Mouse (Mus musculus) kidney, embryonic 14.5 days (tissue): ENCODE data around the gene Rhpn2. TPM values are rescaled to one million over a fixed set of nuclear protein-coding genes. Genes with fewer than 3 reads are reported as not detected.

Source experiments
- ATAC-seq: fragments of 200-750 bp; cut with Nextera tagmentation; 2 replicates; pipeline ENCODE4 v1.8.0; 2017; ENCODE audit warnings: moderate number of reproducible peaks, mild to moderate bottlenecking, moderate TSS enrichment, moderate library complexity; ENCODE audit not compliant: low FRiP score, low TSS enrichment
- H3K27ac ChIP-seq: fragments of 300-500 bp; sonication (generic); 2 replicates; pipeline ENCODE4 v1.5.1; 2014; ENCODE audit warnings: low read depth, mild to moderate bottlenecking, low read length, moderate library complexity, mixed read lengths
- H3K27me3 ChIP-seq: fragments of 300-500 bp; sonication (generic); 2 replicates; pipeline ENCODE4 v1.6.1; 2014; ENCODE audit warnings: mild to moderate bottlenecking, low read length; ENCODE audit not compliant: control insufficient read depth, insufficient read depth
- H3K36me3 ChIP-seq: fragments of 300-500 bp; sonication (generic); 2 replicates; pipeline ENCODE4 v1.6.1; 2014; ENCODE audit warnings: low read length, mixed read lengths; ENCODE audit not compliant: control insufficient read depth, insufficient read depth
- H3K4me1 ChIP-seq: fragments of 300-500 bp; sonication (generic); 2 replicates; pipeline ENCODE4 v1.6.1; 2014; ENCODE audit warnings: low read length, mixed read lengths; ENCODE audit not compliant: control insufficient read depth, insufficient read depth
- H3K4me2 ChIP-seq: fragments of 300-500 bp; sonication (generic); replicated peaks from 2 replicates; pipeline ENCODE4 v1.6.1; 2014; ENCODE audit warnings: low read depth, mild to moderate bottlenecking, low read length
- H3K4me3 ChIP-seq: fragments of 300-500 bp; sonication (generic); 2 replicates; pipeline ENCODE4 v1.5.1; 2014; ENCODE audit warnings: mild to moderate bottlenecking, low read length
- H3K9ac ChIP-seq: fragments of 300-500 bp; sonication (generic); 2 replicates; pipeline ENCODE4 v1.6.1; 2014; ENCODE audit warnings: low read depth, mild to moderate bottlenecking, low read length, moderate library complexity
- H3K9me3 ChIP-seq: fragments of 300-500 bp; sonication (generic); 2 replicates; pipeline ENCODE4 v1.6.1; 2016; ENCODE audit warnings: low read length; ENCODE audit not compliant: control insufficient read depth
- WGBS: fragments of 180-500 bp; shearing (Covaris S2); extraction: QIAGEN DNeasy Blood & Tissue Kit; methylation state at CpG from one replicate; pipeline ENCODE4 v1.1.7; 2014; 5-methylcytosine and 5-hydroxymethylcytosine counted together
- polyA plus RNA-seq: library from polyadenylated mRNA; unstranded; fragments of >200 nt; fragmentation: Nextera tagmentation; extraction: Ambion mirVana; gene quantifications from 2 replicates; pipeline ENCODE4 v1.2.1, GENCODE M21; 2014

Rhpn2 gene
- polyA plus RNA-seq, result 10.2 and 15.7 TPM in 2 replicates

GRCm38 (mm10) chr7:35333692-35334526 lies at the start of gene Rhpn2:
TSS of gene Rhpn2 (plus strand) at chr7:35334170.
- Histone ChIP-seq H3K27ac (peak within 1 kb of the TSS; percentile 48), H3K9me3 (no peaks in the 10 kb centered on the region), H3K9ac (peak within 1 kb of the TSS; percentile 72), H3K4me2 (peak within 1 kb of the TSS; percentile 92), H3K27me3 (no peaks in the 10 kb centered on the region), H3K4me1 (peaks cover 4% of the 10 kb centered on the region; the same call in 1 of the 2 replicates), H3K36me3 (no peaks in the 10 kb centered on the region), H3K4me3 (peak within 1 kb of the TSS; percentile 67)
- 1% methylated on average over 35 of the region's 52 CpGs for WGBS
- ATAC-seq, result peak; percentile 99

DNA sequence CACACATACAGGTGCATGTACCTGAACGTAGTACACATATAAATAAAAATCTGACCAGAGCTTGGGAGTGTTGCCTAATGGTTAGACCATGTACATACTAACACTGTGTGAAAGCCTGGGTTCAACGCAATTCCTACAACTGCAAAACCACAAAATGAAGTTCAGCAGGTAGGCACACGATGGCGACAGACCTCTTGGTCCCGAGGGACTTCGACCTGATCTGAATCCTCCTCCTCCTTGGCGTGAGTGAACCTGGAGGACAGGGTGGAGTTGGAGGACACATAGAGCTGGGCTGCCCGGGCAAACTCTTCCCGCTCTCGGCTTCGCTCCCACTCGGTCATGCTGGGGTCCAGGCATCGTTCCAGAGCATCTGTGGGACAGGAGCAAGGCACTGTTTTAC lies 40.5 kb upstream of the Rhpn2 start:
- Histone ChIP-seq H3K4me1 (no peaks in the 10 kb centered on the region), H3K4me2 (no peak overlapping the region), H3K36me3 (peaks cover 76% of the 10 kb centered on the region), H3K9me3 (no peaks in the 10 kb centered on the region), H3K27ac (no peak overlapping the region), H3K9ac (no peak overlapping the region), H3K27me3 (no peaks in the 10 kb centered on the region), H3K4me3 (no peak overlapping the region)
- ATAC-seq, result no peak
- WGBS, result 91% methylated on average over 13 of the region's 13 CpGs

- H3K27ac ChIP-seq, result no peak overlapping the region
- 92% methylated on average over 2 of the region's 2 CpGs for WGBS
- H3K36me3 ChIP-seq, result peaks cover 66% of the 10 kb centered on the region
Measured at GRCm38 (mm10) chr7:35295631-35296030, 38.3 kb upstream of the Rhpn2 start.

GRCm38 (mm10) chr7:35297886-35298285 lies 36.1 kb upstream of the Rhpn2 start:
- peaks cover 63% of the 10 kb centered on the region for H3K36me3 ChIP-seq
- WGBS, result 93% methylated on average over 5 of the region's 5 CpGs

More at GRCm38 (mm10) chr7:35295631-35296030, 38.3 kb upstream of the Rhpn2 start:
- no peak overlapping the region for H3K4me2 ChIP-seq
- no peaks in the 10 kb centered on the region for H3K27me3 ChIP-seq
- H3K4me1 ChIP-seq, result no peaks in the 10 kb centered on the region
- H3K9me3 ChIP-seq, result no peaks in the 10 kb centered on the region
- no peak overlapping the region for H3K4me3 ChIP-seq
- ATAC-seq, result no peak
- no peak overlapping the region for H3K9ac ChIP-seq

GRCm38 (mm10) chr7:35299656-35300055 lies 34.3 kb upstream of the Rhpn2 start:
- Histone ChIP-seq H3K4me3 (no peak overlapping the region), H3K27ac (no peak overlapping the region), H3K9ac (no peak overlapping the region), H3K4me2 (no peak overlapping the region), H3K36me3 (peaks cover 51% of the 10 kb centered on the region), H3K27me3 (no peaks in the 10 kb centered on the region), H3K4me1 (no peaks in the 10 kb centered on the region), H3K9me3 (no peaks in the 10 kb centered on the region)
- no peak for ATAC-seq
- WGBS, result 65% methylated on average over 8 of the region's 8 CpGs

More at GRCm38 (mm10) chr7:35297886-35298285, 36.1 kb upstream of the Rhpn2 start:
- Histone ChIP-seq H3K27me3 (no peaks in the 10 kb centered on the region), H3K27ac (no peak overlapping the region), H3K9me3 (no peaks in the 10 kb centered on the region), H3K9ac (no peak overlapping the region), H3K4me3 (no peak overlapping the region), H3K4me1 (no peaks in the 10 kb centered on the region), H3K4me2 (no peak overlapping the region)
- ATAC-seq, result no peak

DNA sequence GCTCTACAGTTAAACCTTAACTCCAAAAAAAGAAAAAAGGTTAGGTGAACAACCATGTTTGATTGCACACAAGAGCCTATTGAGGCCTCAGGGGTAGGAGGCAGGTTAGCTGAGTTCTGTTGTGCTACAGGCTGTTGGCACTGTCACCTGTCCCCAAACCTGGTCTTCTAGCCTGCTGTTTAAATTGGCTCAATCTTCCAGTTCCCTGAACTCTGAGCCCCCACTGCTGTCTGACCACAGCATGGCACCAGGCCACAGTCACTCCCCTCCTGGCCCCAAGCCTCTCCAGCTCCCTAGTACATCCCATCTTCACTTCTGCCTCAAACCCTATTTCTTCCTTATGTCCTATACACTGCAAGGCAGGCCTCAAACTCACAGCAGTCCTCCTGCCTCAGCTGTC lies 33.2 kb upstream of the Rhpn2 start:
- H3K36me3 ChIP-seq, result peaks cover 51% of the 10 kb centered on the region

GRCm38 (mm10) chr7:35311214-35311613 lies 22.8 kb upstream of the Rhpn2 start:
- 88% methylated on average over 3 of the region's 3 CpGs for WGBS
- H3K9me3 ChIP-seq, result no peaks in the 10 kb centered on the region
- H3K4me1 ChIP-seq, result no peaks in the 10 kb centered on the region

More for the DNA sequence above, 33.2 kb upstream of the Rhpn2 start:
- Histone ChIP-seq H3K9ac (no peak overlapping the region), H3K4me3 (no peak overlapping the region), H3K27me3 (no peaks in the 10 kb centered on the region), H3K27ac (no peak overlapping the region), H3K4me2 (no peak overlapping the region), H3K9me3 (no peaks in the 10 kb centered on the region), H3K4me1 (no peaks in the 10 kb centered on the region)
- ATAC-seq, result no peak

GRCm38 (mm10) chr7:35314156-35314555 lies 19.8 kb upstream of the Rhpn2 start:
- Histone ChIP-seq H3K27me3 (no peaks in the 10 kb centered on the region), H3K9ac (no peak overlapping the region), H3K27ac (no peak overlapping the region), H3K4me1 (peaks cover 8% of the 10 kb centered on the region), H3K4me3 (no peak overlapping the region), H3K36me3 (peaks cover 11% of the 10 kb centered on the region; the same call in 1 of the 2 replicates), H3K4me2 (no peak overlapping the region), H3K9me3 (no peaks in the 10 kb centered on the region)
- ATAC-seq, result no peak

More at GRCm38 (mm10) chr7:35311214-35311613, 22.8 kb upstream of the Rhpn2 start:
- Histone ChIP-seq H3K27me3 (no peaks in the 10 kb centered on the region), H3K36me3 (peaks cover 26% of the 10 kb centered on the region), H3K4me2 (no peak overlapping the region), H3K4me3 (no peak overlapping the region), H3K9ac (no peak overlapping the region), H3K27ac (no peak overlapping the region)
- no peak for ATAC-seq
